Mouse (Mus musculus) cerebellum, adult 2 months (tissue): ENCODE results near the gene Cyp2a5.
"Not testable (repeated sequence)": the region's sequence is repeated elsewhere in the genome, so short reads cannot be mapped to it uniquely, and the experiment has no call there.

Experiments
- CTCF ChIP-seq: fragments of 200-500 bp; IDR thresholded peaks from 2 replicates; pipeline ENCODE4 v1.5.1; 2011; ENCODE audit warnings: low read depth, mild to moderate bottlenecking, control low read depth, low read length, moderate library complexity, borderline replicate concordance; ENCODE audit not compliant: insufficient read depth
- POLR2A ChIP-seq: fragments of 200-500 bp; IDR thresholded peaks from 2 replicates; pipeline ENCODE4 v1.6.1; 2011; ENCODE audit warnings: low read length, control low read depth, borderline replicate concordance; ENCODE audit not compliant: insufficient read depth

- TF ChIP-seq CTCF, POLR2A: not testable (repeated sequence)
Observed at GRCm38 (mm10) chr7:26831556-26832292, 3.4 kb upstream of the Cyp2a5 start.
